Mouse (Mus musculus) heart, adult 8-10 months (tissue): ENCODE measurements around the gene Sh2d2a. TPM values are rescaled to one million over a fixed set of nuclear protein-coding genes. Genes with fewer than 3 reads are reported as not detected.

ENCODE experiments used
- total RNA-seq, 4 experiments: library from RNA; stranded (reverse); gene quantifications; 2 replicates each; pipeline ENCODE4 v1.2.4; 2022

Sh2d2a gene
- total RNA-seq, 4 experiments from 2014 or later, result 0.06 to 0.16 TPM; not detected in 2

Other genes starting within 250 kb of the Sh2d2a start
- gene Arhgef11, start 229.2 kb upstream of the Sh2d2a start, total RNA-seq, result 10 to 100 TPM; 19.6 to 21.4 (median 20.5) TPM
- gene Lrrc71, start 98.1 kb upstream of the Sh2d2a start, total RNA-seq, result under 1 TPM in 3 of 4 experiments, not detected in 1; 0.09 to 0.31 (median 0.13) TPM
- under 1 TPM in 3 of 4 experiments, not detected in 1; 0.16 to 0.30 (median 0.19) TPM for gene Ntrk1, start 51.6 kb upstream of the Sh2d2a start, total RNA-seq
- gene Insrr, start 49.8 kb upstream of the Sh2d2a start, total RNA-seq, result not detected
- 10 to 100 TPM; 14.0 to 19.9 (median 15.4) TPM for gene Pear1, start 22.4 kb upstream of the Sh2d2a start, total RNA-seq
- gene Prcc, start 38.9 kb downstream of the Sh2d2a start, total RNA-seq, result 10 to 100 TPM; 40.7 to 49.8 (median 45.6) TPM
- gene Hdgf, start 59.6 kb downstream of the Sh2d2a start, total RNA-seq, result 100 to 1,000 TPM; 109 to 118 (median 117) TPM
- 10 to 100 TPM; 73.5 to 80.6 (median 77.1) TPM for gene Mrpl24, start 72.8 kb downstream of the Sh2d2a start, total RNA-seq
- gene Isg20l2, start 83.6 kb downstream of the Sh2d2a start, total RNA-seq, result 1 to 10 TPM; 9.0 to 9.8 (median 9.7) TPM
- 1 to 10 TPM; 4.6 to 6.7 (median 5.3) TPM for gene Rrnad1, start 84.0 kb downstream of the Sh2d2a start, total RNA-seq
- gene Crabp2, start 101.9 kb downstream of the Sh2d2a start, total RNA-seq, result not detected
- 10 to 100 TPM; 10.1 to 25.1 (median 18.9) TPM for gene Nes, start 124.3 kb downstream of the Sh2d2a start, total RNA-seq
- gene Bcan, start 153.5 kb downstream of the Sh2d2a start, total RNA-seq, result under 1 TPM in 3 of 4 experiments, not detected in 1; 0.09 to 0.69 (median 0.27) TPM
- gene Hapln2, start 180.8 kb downstream of the Sh2d2a start, total RNA-seq, result not detected
- 10 to 100 TPM in 3 of 4 experiments, 1 to 10 TPM in 1; 9.8 to 11.7 (median 10.8) TPM for gene Gpatch4, start 196.4 kb downstream of the Sh2d2a start, total RNA-seq
- gene Naxe, start 211.7 kb downstream of the Sh2d2a start, total RNA-seq, result 100 to 1,000 TPM in 1 of 4 experiments, 10 to 100 TPM in 3; 94.4 to 103 (median 96.3) TPM
- not detected for gene Ttc24, start 231.5 kb downstream of the Sh2d2a start, total RNA-seq
- under 1 TPM; 0.22 to 0.80 (median 0.45) TPM for gene Iqgap3, start 235.2 kb downstream of the Sh2d2a start, total RNA-seq